ENCODE assay signal across 8 mouse cellular contexts in genomic region chr12:52602471-52602870, GRCm38 (mm10).
DNase-seq lines count a peak whose midpoint lies in the region; ATAC-seq and TF ChIP-seq lines count a peak whose summit lies in the region.

No protein-coding gene starts in this region.

- H3K9ac ChIP-seq in lung, embryonic 14.5 days = no peak overlapping the region
- peak overlapping the region; percentile 74 for H3K9ac ChIP-seq in kidney, embryonic 14.5 days (ENCODE audit: low read depth, low read length)
- no peak overlapping the region for H3K9ac ChIP-seq in midbrain, postnatal 0 days (replicated peaks; ENCODE audit: low read length, poor library complexity, severe bottlenecking)

- TF ChIP-seq CTCF in lung, embryonic 14.5 days (IDR thresholded peaks at IDR 0.05; ENCODE audit: low read depth) = no peak
- no peak for TF ChIP-seq CTCF in embryonic fibroblast, embryonic 13.5 days (IDR thresholded peaks at IDR 0.05; ENCODE audit: borderline replicate concordance, insufficient read depth, low read length)
- TF ChIP-seq CTCF in midbrain, postnatal 0 days (IDR thresholded peaks at IDR 0.05) = no peak

- peak overlapping the region; percentile 89; the same call in 1 of the 2 replicates for H3K27ac ChIP-seq in lung, embryonic 14.5 days (ENCODE audit: low read depth)
- no peak overlapping the region for H3K27ac ChIP-seq in embryonic fibroblast, embryonic 13.5 days (ENCODE audit: insufficient read depth, low read length)
- no peak overlapping the region for H3K27ac ChIP-seq in kidney, embryonic 14.5 days (ENCODE audit: low read depth, low read length)
- peak overlapping the region; percentile 95 for H3K27ac ChIP-seq in midbrain, postnatal 0 days (ENCODE audit: low read depth, low read length)

- ATAC-seq in lung, embryonic 14.5 days (ENCODE audit: insufficient read depth) = no peak
- ATAC-seq in kidney, embryonic 14.5 days (ENCODE audit: low FRiP score, low TSS enrichment) = no peak
- no peak for ATAC-seq in midbrain, postnatal 0 days (ENCODE audit: low FRiP score)

- no peak for TF ChIP-seq POLR2A in embryonic fibroblast, embryonic 13.5 days (IDR thresholded peaks at IDR 0.05; ENCODE audit: low read depth, low read length)

- peak; percentile 11 for DNase-seq in lung, embryonic 14.5 days
- DNase-seq in lung, adult 18-20 months = no peak
- peak; percentile 9 for DNase-seq in midbrain, postnatal 0 days (ENCODE audit: low spot score)
- DNase-seq in right cerebral cortex, postnatal 14 days = no peak
- DNase-seq in right cerebral cortex, adult 2 months (ENCODE audit: low spot score in 2 of 2) = no peak
- DNase-seq in cerebellum, postnatal 4 days (ENCODE audit: low spot score in 2 of 2) = no peak

- no peaks in the 10 kb centered on the region for H3K27me3 ChIP-seq in lung, embryonic 14.5 days (ENCODE audit: insufficient read depth, low read length)
- H3K27me3 ChIP-seq in kidney, embryonic 14.5 days (ENCODE audit: control insufficient read depth, insufficient read depth, low read length) = no peaks in the 10 kb centered on the region
- H3K27me3 ChIP-seq in midbrain, postnatal 0 days (ENCODE audit: insufficient read depth, low read length) = no peaks in the 10 kb centered on the region

- no peaks in the 10 kb centered on the region for H3K4me1 ChIP-seq in lung, embryonic 14.5 days (ENCODE audit: insufficient read depth)
- H3K4me1 ChIP-seq in embryonic fibroblast, embryonic 13.5 days (ENCODE audit: control insufficient read depth, insufficient read depth, low read length) = 0 out of 2 replicates have a peak, but pooled peaks cover under 1% of the 10 kb centered on the region
- H3K4me1 ChIP-seq in kidney, embryonic 14.5 days (ENCODE audit: control insufficient read depth, insufficient read depth, low read length) = 0 out of 2 replicates have a peak, but pooled peaks cover 3% of the 10 kb centered on the region
- H3K4me1 ChIP-seq in midbrain, postnatal 0 days (ENCODE audit: insufficient read depth, low read length) = no peaks in the 10 kb centered on the region

- H3K36me3 ChIP-seq in lung, embryonic 14.5 days (ENCODE audit: insufficient read depth) = no peaks in the 10 kb centered on the region
- no peaks in the 10 kb centered on the region for H3K36me3 ChIP-seq in kidney, embryonic 14.5 days (ENCODE audit: control insufficient read depth, insufficient read depth, low read length)
- no peaks in the 10 kb centered on the region for H3K36me3 ChIP-seq in midbrain, postnatal 0 days (ENCODE audit: insufficient read depth, low read length)

- peak overlapping the region; percentile 64 for H3K4me2 ChIP-seq in lung, embryonic 14.5 days
- peak overlapping the region; percentile 65 for H3K4me2 ChIP-seq in kidney, embryonic 14.5 days (replicated peaks; ENCODE audit: low read depth, low read length)
- peak overlapping the region; percentile 64 for H3K4me2 ChIP-seq in midbrain, postnatal 0 days (ENCODE audit: low read depth, low read length, poor library complexity, severe bottlenecking)

- no peaks in the 10 kb centered on the region for H3K9me3 ChIP-seq in lung, embryonic 14.5 days (ENCODE audit: low read depth, low read length)
- H3K9me3 ChIP-seq in kidney, embryonic 14.5 days (ENCODE audit: control insufficient read depth, low read length) = 0 out of 2 replicates have a peak, but pooled peaks cover 2% of the 10 kb centered on the region
- H3K9me3 ChIP-seq in midbrain, postnatal 0 days (ENCODE audit: low read length) = no peaks in the 10 kb centered on the region

- peak overlapping the region; percentile 63 for H3K4me3 ChIP-seq in lung, embryonic 14.5 days (ENCODE audit: low read depth, low read length)
- H3K4me3 ChIP-seq in embryonic fibroblast, embryonic 13.5 days (ENCODE audit: insufficient read depth, low read length) = peak overlapping the region; percentile 60
- H3K4me3 ChIP-seq in kidney, embryonic 14.5 days (ENCODE audit: low read length) = peak overlapping the region; percentile 91
- peak overlapping the region; percentile 95 for H3K4me3 ChIP-seq in midbrain, postnatal 0 days (ENCODE audit: low read depth, low read length)

- WGBS in lung, embryonic 14.5 days = 20% methylated on average over 2 of the region's 2 CpGs
- WGBS in kidney, embryonic 14.5 days = 29% methylated on average over 2 of the region's 2 CpGs
- WGBS in midbrain, postnatal 0 days = 16% methylated on average over 2 of the region's 2 CpGs

Comparison
In these comparisons a context has a peak if more than half of its experiments do, and no peak if none do; other contexts are left out.
1. DNase-seq: peak in lung, embryonic 14.5 days (single experiment) and midbrain, postnatal 0 days (single experiment); none in lung, adult 18-20 months (0 of 2), right cerebral cortex, postnatal 14 days (single experiment), right cerebral cortex, adult 2 months (0 of 2) and cerebellum, postnatal 4 days (0 of 2).
2. H3K27ac ChIP-seq: peak in lung, embryonic 14.5 days (single experiment) and midbrain, postnatal 0 days (single experiment); none in embryonic fibroblast, embryonic 13.5 days (single experiment) and kidney, embryonic 14.5 days (single experiment).
3. Peak in every context shown above with its lines, with median percentiles within 50 percentile points of each other: H3K4me2 ChIP-seq and H3K4me3 ChIP-seq.